Mouse (Mus musculus) left cerebral cortex, postnatal 36 days (tissue): ENCODE data around the gene Cdk15. TPM values are rescaled to one million over a fixed set of nuclear protein-coding genes. Genes with fewer than 3 reads are reported as not detected.

ENCODE experiments used
- DNase-seq, 2 experiments: peaks; one replicate each; pipeline ENCODE4 v3.0.0; 2021 to 2022; ENCODE audit warnings: low spot score in 2 of 2, mixed read lengths in 1 of 2
- intact Hi-C: fragments of 180-260 bp; cut with DNase I; formaldehyde crosslinking; loops from one replicate; pipeline ENCODE4 v1.15.1; 2025
- total RNA-seq, 2 experiments: library from RNA; stranded (reverse); gene quantifications; 2 replicates each; pipeline ENCODE4 v1.2.3; 2021

The Cdk15 gene
- total RNA-seq, 2 experiments from 2014 or later = 0.35 to 1.1 TPM

- no peak for DNase-seq
- intact Hi-C loops = loop anchor here (10.0 kb wide), 1 partner anchor 266 kb away; no protein-coding TSS in a partner anchor
Observed at GRCm38 (mm10) chr1:59318878-59319277, 62.2 kb downstream of the Cdk15 start.

GRCm38 (mm10) chr1:59321076-59321879 is 64.6 kb downstream of the Cdk15 start:
- intact Hi-C loops = no loop called here
- DNase-seq = no peak

GRCm38 (mm10) chr1:59321880-59322836 is 65.5 kb downstream of the Cdk15 start:
- DNase-seq = no peak
- intact Hi-C loops = no loop called here

GRCm38 (mm10) chr1:59326854-59327395 is 70.2 kb downstream of the Cdk15 start:
- no peak for DNase-seq
- intact Hi-C loops = no loop called here

GRCm38 (mm10) chr1:59332737-59333385 is 76.2 kb downstream of the Cdk15 start:
- intact Hi-C loops = no loop called here
- DNase-seq = no peak

GRCm38 (mm10) chr1:59333386-59333759 is 76.7 kb downstream of the Cdk15 start:
- no peak for DNase-seq
- intact Hi-C loops = no loop called here

- DNase-seq = no peak
- intact Hi-C loops = no loop called here
Observed at GRCm38 (mm10) chr1:59333860-59334561, 77.3 kb downstream of the Cdk15 start.

GRCm38 (mm10) chr1:59334562-59334890 is 77.8 kb downstream of the Cdk15 start:
- no peak for DNase-seq
- intact Hi-C loops = no loop called here

- intact Hi-C loops = no loop called here
- no peak for DNase-seq
Observed at GRCm38 (mm10) chr1:59336256-59336655, 79.5 kb downstream of the Cdk15 start.

- DNase-seq = no peak
- intact Hi-C loops = no loop called here
Observed at GRCm38 (mm10) chr1:59340814-59341588, 84.3 kb downstream of the Cdk15 start.

GRCm38 (mm10) chr1:59341697-59342096 is 85.0 kb downstream of the Cdk15 start:
- DNase-seq = no peak
- intact Hi-C loops = no loop called here

GRCm38 (mm10) chr1:59342146-59342545 is 85.4 kb downstream of the Cdk15 start:
- intact Hi-C loops = no loop called here

GRCm38 (mm10) chr1:59352706-59353105 is 96.0 kb downstream of the Cdk15 start:
- intact Hi-C loops = no loop called here

More at GRCm38 (mm10) chr1:59342146-59342545, 85.4 kb downstream of the Cdk15 start:
- DNase-seq = no peak

GRCm38 (mm10) chr1:59355440-59355839 is 98.7 kb downstream of the Cdk15 start:
- intact Hi-C loops = no loop called here
- DNase-seq = no peak

More at GRCm38 (mm10) chr1:59352706-59353105, 96.0 kb downstream of the Cdk15 start:
- DNase-seq = no peak

GRCm38 (mm10) chr1:59359136-59359535 is 102.4 kb downstream of the Cdk15 start:
- intact Hi-C loops = no loop called here
- DNase-seq = no peak

- no peak for DNase-seq
- intact Hi-C loops = no loop called here
Observed at GRCm38 (mm10) chr1:59360834-59361233, 104.1 kb downstream of the Cdk15 start.

GRCm38 (mm10) chr1:59361460-59361859 is 104.8 kb downstream of the Cdk15 start:
- no peak for DNase-seq
- intact Hi-C loops = no loop called here

GRCm38 (mm10) chr1:59361966-59362365 is 105.3 kb downstream of the Cdk15 start:
- no peak for DNase-seq
- intact Hi-C loops = no loop called here
